Comparison of ENCODE assay signal across 8 mouse cellular contexts in genomic region chr19:7415916-7416833, GRCm38 (mm10). TPM values are rescaled to one million over a fixed set of nuclear protein-coding genes. Genes with fewer than 3 reads are reported as not detected.
DNase-seq lines count a peak whose midpoint lies in the region; ATAC-seq and TF ChIP-seq lines count a peak whose summit lies in the region.

No protein-coding gene starts in this region.

- H3K36me3 ChIP-seq in forebrain, embryonic 10.5 days (replicated peaks), result peaks cover 20% of the 10 kb centered on the region
- H3K36me3 ChIP-seq in hindbrain, embryonic 16.5 days (ENCODE audit: control insufficient read depth, insufficient read depth, low read length), result no peaks in the 10 kb centered on the region
- H3K36me3 ChIP-seq in midbrain, embryonic 12.5 days, result peaks cover 13% of the 10 kb centered on the region

- peak overlapping the region; percentile 99 for H3K27ac ChIP-seq in forebrain, embryonic 10.5 days
- peak overlapping the region; percentile 100 for H3K27ac ChIP-seq in hindbrain, embryonic 16.5 days (ENCODE audit: low read depth, low read length)
- H3K27ac ChIP-seq in midbrain, embryonic 12.5 days (replicated peaks), result peak overlapping the region; percentile 98

- peak overlapping the region; percentile 100 for H3K9ac ChIP-seq in hindbrain, embryonic 16.5 days (ENCODE audit: low read depth, low read length)
- peak overlapping the region; percentile 100 for H3K9ac ChIP-seq in midbrain, embryonic 12.5 days (replicated peaks)

- H3K4me1 ChIP-seq in lung, adult 2 months (ENCODE audit: control insufficient read depth, insufficient read depth, low read length), result peaks cover 4% of the 10 kb centered on the region; the same call in 1 of the 2 replicates
- peaks cover 45% of the 10 kb centered on the region for H3K4me1 ChIP-seq in forebrain, embryonic 10.5 days
- peaks cover 30% of the 10 kb centered on the region for H3K4me1 ChIP-seq in hindbrain, embryonic 16.5 days (ENCODE audit: control insufficient read depth, insufficient read depth, low read depth, low read length)
- peaks cover 37% of the 10 kb centered on the region for H3K4me1 ChIP-seq in midbrain, embryonic 12.5 days

- no peak for TF ChIP-seq POLR2A in lung, adult 2 months (IDR thresholded peaks at IDR 0.05; ENCODE audit: borderline replicate concordance, extremely low read depth, low read depth, low read length)

- no peak for DNase-seq in lung, adult 2 months
- DNase-seq in lung, postnatal 25 days (ENCODE audit: low spot score), result no peak
- no peak for DNase-seq in forebrain, embryonic 10.5 days (ENCODE audit: extremely low spot score, low spot score)
- DNase-seq in right cerebral cortex, postnatal 36 days (ENCODE audit: low spot score in 2 of 2), result no peak
- DNase-seq in left cerebral cortex, adult 11 months (ENCODE audit: low spot score), result no peak
- no peak for DNase-seq in ovary, postnatal 14 days (ENCODE audit: low spot score)

- ATAC-seq in hindbrain, embryonic 16.5 days, result no peak; the same call in 1 of the 2 replicates
- no peak for ATAC-seq in midbrain, embryonic 12.5 days (ENCODE audit: low FRiP score, low read depth)

- TF ChIP-seq CTCF in lung, adult 2 months (IDR thresholded peaks at IDR 0.05; ENCODE audit: insufficient read depth, low read length), result no peak

- 38% methylated on average over 22 of the region's 22 CpGs for WGBS in lung, adult 2 months
- WGBS in forebrain, embryonic 10.5 days, result 37% methylated on average over 22 of the region's 22 CpGs
- 27% methylated on average over 22 of the region's 22 CpGs for WGBS in hindbrain, embryonic 16.5 days
- 32% methylated on average over 22 of the region's 22 CpGs for WGBS in midbrain, embryonic 12.5 days

- H3K27me3 ChIP-seq in forebrain, embryonic 10.5 days (ENCODE audit: poor library complexity, severe bottlenecking), result peaks cover 31% of the 10 kb centered on the region
- no peaks in the 10 kb centered on the region for H3K27me3 ChIP-seq in hindbrain, embryonic 16.5 days (replicated peaks; ENCODE audit: control insufficient read depth, insufficient read depth, low read length)
- peaks cover 5% of the 10 kb centered on the region; the same call in 1 of the 2 replicates for H3K27me3 ChIP-seq in midbrain, embryonic 12.5 days

- H3K9me3 ChIP-seq in forebrain, embryonic 10.5 days, result no peaks in the 10 kb centered on the region
- H3K9me3 ChIP-seq in hindbrain, embryonic 16.5 days (ENCODE audit: control insufficient read depth, low read length), result no peaks in the 10 kb centered on the region
- no peaks in the 10 kb centered on the region for H3K9me3 ChIP-seq in midbrain, embryonic 12.5 days

- H3K4me3 ChIP-seq in lung, adult 2 months (replicated peaks; ENCODE audit: extremely low read depth, low read depth, low read length), result peak overlapping the region; percentile 69
- H3K4me3 ChIP-seq in forebrain, embryonic 10.5 days, result peak overlapping the region; percentile 88
- H3K4me3 ChIP-seq in hindbrain, embryonic 16.5 days (ENCODE audit: low read length), result peak overlapping the region; percentile 85
- peak overlapping the region; percentile 78 for H3K4me3 ChIP-seq in midbrain, embryonic 12.5 days

- peak overlapping the region; percentile 59 for H3K4me2 ChIP-seq in hindbrain, embryonic 16.5 days (ENCODE audit: low read length)
- H3K4me2 ChIP-seq in midbrain, embryonic 12.5 days (replicated peaks), result peak overlapping the region; percentile 83

RNA-seq across cellular contexts. Expression of gene 2700081O15Rik, which starts 1.2 kb away (rescaled TPM):
- polyA plus RNA-seq in lung, adult 2 months (2012; rRNA removed), result 26.2 and 36.7 TPM in 2 replicates
- polyA plus RNA-seq in forebrain, embryonic 10.5 days (2016; fragmentation: Nextera tagmentation; extraction: Ambion mirVana), result 5.2 TPM in 2 replicates
- 11.2 and 12.4 TPM in 2 replicates for polyA plus RNA-seq in hindbrain, embryonic 16.5 days (2015; fragmentation: Nextera tagmentation; extraction: Ambion mirVana)
- polyA plus RNA-seq in midbrain, embryonic 12.5 days (2016; fragmentation: Nextera tagmentation; extraction: Ambion mirVana), result 15.4 and 17.4 TPM in 2 replicates

RNA-seq across cellular contexts. Expression of gene Spindoc, which starts 33.4 kb away (rescaled TPM):
- 19.0 and 19.3 TPM in 2 replicates for polyA plus RNA-seq in lung, adult 2 months (2012; rRNA removed)
- 44.5 and 45.0 TPM in 2 replicates for polyA plus RNA-seq in forebrain, embryonic 10.5 days (2016; fragmentation: Nextera tagmentation; extraction: Ambion mirVana)
- 23.4 and 34.0 TPM in 2 replicates for polyA plus RNA-seq in hindbrain, embryonic 16.5 days (2015; fragmentation: Nextera tagmentation; extraction: Ambion mirVana)
- polyA plus RNA-seq in midbrain, embryonic 12.5 days (2016; fragmentation: Nextera tagmentation; extraction: Ambion mirVana), result 44.0 and 48.3 TPM in 2 replicates
